Mouse (Mus musculus) limb, embryonic 11.5 days (tissue): ENCODE data around the gene Slc35f3. TPM values are rescaled to one million over a fixed set of nuclear protein-coding genes. Genes with fewer than 3 reads are reported as not detected.

Experiments
- ATAC-seq: fragments of 200-750 bp; cut with Nextera tagmentation; 2 replicates; pipeline ENCODE4 v1.8.0; 2017; ENCODE audit warnings: low read depth; ENCODE audit not compliant: insufficient number of reproducible peaks, low FRiP score, low TSS enrichment
- DNase-seq: peaks from one replicate; pipeline ENCODE4 v3.0.0-alpha.2; 2015; ENCODE audit warnings: low spot score
- H3K27ac ChIP-seq: fragments of 300-500 bp; sonication (generic); replicated peaks from 2 replicates; pipeline ENCODE4 v1.5.1; 2014; ENCODE audit warnings: low read depth, mild to moderate bottlenecking, low read length
- H3K27me3 ChIP-seq: fragments of 300-500 bp; sonication (generic); 2 replicates; pipeline ENCODE4 v1.6.1; 2014; ENCODE audit warnings: mild to moderate bottlenecking, low read length, mixed read lengths; ENCODE audit not compliant: control insufficient read depth, insufficient read depth
- H3K36me3 ChIP-seq: fragments of 300-500 bp; sonication (generic); 2 replicates; pipeline ENCODE4 v1.6.1; 2014; ENCODE audit warnings: mild to moderate bottlenecking, low read length, moderate library complexity, mixed read lengths; ENCODE audit not compliant: control insufficient read depth, insufficient read depth
- H3K4me1 ChIP-seq: fragments of 300-500 bp; sonication (generic); 2 replicates; pipeline ENCODE4 v1.6.1; 2014; ENCODE audit warnings: low read length, mixed read lengths; ENCODE audit not compliant: control insufficient read depth, insufficient read depth
- H3K4me2 ChIP-seq: fragments of 300-500 bp; sonication (generic); 2 replicates; pipeline ENCODE4 v1.6.1; 2014; ENCODE audit warnings: low read depth, mild to moderate bottlenecking, moderate library complexity; ENCODE audit not compliant: severe bottlenecking
- H3K4me3 ChIP-seq: fragments of 300-500 bp; sonication (generic); 2 replicates; pipeline ENCODE4 v1.5.1; 2014; ENCODE audit warnings: low read depth, low read length
- H3K9ac ChIP-seq: fragments of 300-500 bp; sonication (generic); 2 replicates; pipeline ENCODE4 v1.6.1; 2014; ENCODE audit warnings: mild to moderate bottlenecking, low read length
- H3K9me3 ChIP-seq: fragments of 300-500 bp; sonication (generic); 2 replicates; pipeline ENCODE4 v1.6.1; 2016; ENCODE audit warnings: low read length; ENCODE audit not compliant: control insufficient read depth
- WGBS: fragments of 180-500 bp; shearing (Covaris S2); extraction: QIAGEN DNeasy Blood & Tissue Kit; methylation state at CpG from one replicate; pipeline ENCODE4 v1.1.7; 2014; 5-methylcytosine and 5-hydroxymethylcytosine counted together
- polyA plus RNA-seq: library from polyadenylated mRNA; unstranded; fragments of >200 nt; fragmentation: Nextera tagmentation; extraction: Ambion mirVana; gene quantifications from 2 replicates; pipeline ENCODE4 v1.2.1, GENCODE M21; 2014

Slc35f3 gene
- polyA plus RNA-seq, 1 experiment from 2014 or later: not detected

- Histone ChIP-seq H3K36me3 (no peaks in the 10 kb centered on the region), H3K9ac (no peak overlapping the region), H3K9me3 (no peaks in the 10 kb centered on the region), H3K4me2 (no peak overlapping the region), H3K4me3 (no peak overlapping the region), H3K27ac (no peak overlapping the region), H3K27me3 (no peaks in the 10 kb centered on the region), H3K4me1 (no peaks in the 10 kb centered on the region)
- 81% methylated on average over 9 of the region's 9 CpGs for WGBS
- ATAC-seq (no peak), DNase-seq (no peak)
These were observed 8.8 kb downstream of the Slc35f3 start for GRCm38 (mm10) chr8:126307164-126307563.

- ATAC-seq (no peak), DNase-seq (no peak)
- H3K4me1 ChIP-seq: no peaks in the 10 kb centered on the region
- no peak overlapping the region for H3K9ac ChIP-seq
- no peaks in the 10 kb centered on the region for H3K9me3 ChIP-seq
- H3K36me3 ChIP-seq: no peaks in the 10 kb centered on the region
- WGBS: 34% methylated on average over 1 of the region's 1 CpGs
- no peak overlapping the region for H3K4me2 ChIP-seq
- no peak overlapping the region for H3K4me3 ChIP-seq
- no peaks in the 10 kb centered on the region for H3K27me3 ChIP-seq
- no peak overlapping the region for H3K27ac ChIP-seq
These were observed 10.7 kb downstream of the Slc35f3 start for GRCm38 (mm10) chr8:126309015-126309414.

GRCm38 (mm10) chr8:126324931-126325330, 26.6 kb downstream of the Slc35f3 start:
- WGBS: 71% methylated on average over 2 of the region's 2 CpGs

GRCm38 (mm10) chr8:126326136-126326535, 27.8 kb downstream of the Slc35f3 start:
- Histone ChIP-seq H3K9me3 (no peaks in the 10 kb centered on the region), H3K27me3 (no peaks in the 10 kb centered on the region), H3K9ac (no peak overlapping the region), H3K36me3 (no peaks in the 10 kb centered on the region), H3K4me2 (no peak overlapping the region), H3K4me3 (no peak overlapping the region), H3K27ac (no peak overlapping the region), H3K4me1 (no peaks in the 10 kb centered on the region)
- 67% methylated on average over 1 of the region's 1 CpGs for WGBS
- no peak for ATAC-seq
- DNase-seq: no peak

More at GRCm38 (mm10) chr8:126324931-126325330, 26.6 kb downstream of the Slc35f3 start:
- Histone ChIP-seq H3K4me3 (no peak overlapping the region), H3K27me3 (no peaks in the 10 kb centered on the region), H3K4me2 (no peak overlapping the region), H3K9ac (no peak overlapping the region), H3K4me1 (no peaks in the 10 kb centered on the region), H3K36me3 (no peaks in the 10 kb centered on the region), H3K27ac (no peak overlapping the region), H3K9me3 (no peaks in the 10 kb centered on the region)
- ATAC-seq (no peak), DNase-seq (no peak)

GRCm38 (mm10) chr8:126326731-126327130, 28.4 kb downstream of the Slc35f3 start:
- Histone ChIP-seq H3K4me2 (no peak overlapping the region), H3K4me3 (no peak overlapping the region), H3K9ac (no peak overlapping the region), H3K27ac (no peak overlapping the region), H3K36me3 (no peaks in the 10 kb centered on the region), H3K27me3 (no peaks in the 10 kb centered on the region), H3K4me1 (no peaks in the 10 kb centered on the region), H3K9me3 (no peaks in the 10 kb centered on the region)
- 78% methylated on average over 8 of the region's 8 CpGs for WGBS
- ATAC-seq (no peak), DNase-seq (no peak)

- ATAC-seq (no peak), DNase-seq (no peak)
- 65% methylated on average over 5 of the region's 5 CpGs for WGBS
- no peak overlapping the region for H3K27ac ChIP-seq
- H3K4me3 ChIP-seq: no peak overlapping the region
- no peaks in the 10 kb centered on the region for H3K9me3 ChIP-seq
- H3K4me2 ChIP-seq: no peak overlapping the region
- H3K9ac ChIP-seq: no peak overlapping the region
- H3K36me3 ChIP-seq: no peaks in the 10 kb centered on the region
- no peaks in the 10 kb centered on the region for H3K4me1 ChIP-seq
- H3K27me3 ChIP-seq: no peaks in the 10 kb centered on the region
These were observed 29.4 kb downstream of the Slc35f3 start for GRCm38 (mm10) chr8:126327786-126328185.

GRCm38 (mm10) chr8:126338864-126339263, 40.5 kb downstream of the Slc35f3 start:
- H3K36me3 ChIP-seq: no peaks in the 10 kb centered on the region
- no peaks in the 10 kb centered on the region for H3K27me3 ChIP-seq
- DNase-seq: no peak
- no peak overlapping the region for H3K4me3 ChIP-seq
- no peak overlapping the region for H3K4me2 ChIP-seq
- H3K9me3 ChIP-seq: no peaks in the 10 kb centered on the region
- H3K27ac ChIP-seq: no peak overlapping the region
- H3K9ac ChIP-seq: no peak overlapping the region
- WGBS: 88% methylated on average over 2 of the region's 3 CpGs
- no peak for ATAC-seq
- no peaks in the 10 kb centered on the region for H3K4me1 ChIP-seq

GRCm38 (mm10) chr8:126339357-126339756, 41.0 kb downstream of the Slc35f3 start:
- WGBS: 90% methylated on average over 3 of the region's 3 CpGs
- no peaks in the 10 kb centered on the region for H3K4me1 ChIP-seq
- no peak for ATAC-seq

GRCm38 (mm10) chr8:126341200-126341599, 42.8 kb downstream of the Slc35f3 start:
- no peaks in the 10 kb centered on the region for H3K27me3 ChIP-seq
- DNase-seq (no peak), ATAC-seq (no peak)
- no peak overlapping the region for H3K9ac ChIP-seq
- no peaks in the 10 kb centered on the region for H3K9me3 ChIP-seq
- no peaks in the 10 kb centered on the region for H3K4me1 ChIP-seq
- no peak overlapping the region for H3K27ac ChIP-seq
- 36% methylated on average over 1 of the region's 1 CpGs for WGBS
- no peak overlapping the region for H3K4me3 ChIP-seq
- no peaks in the 10 kb centered on the region for H3K36me3 ChIP-seq
- H3K4me2 ChIP-seq: no peak overlapping the region

More at GRCm38 (mm10) chr8:126339357-126339756, 41.0 kb downstream of the Slc35f3 start:
- Histone ChIP-seq H3K9me3 (no peaks in the 10 kb centered on the region), H3K27ac (no peak overlapping the region), H3K9ac (no peak overlapping the region), H3K4me2 (no peak overlapping the region), H3K4me3 (no peak overlapping the region), H3K27me3 (no peaks in the 10 kb centered on the region), H3K36me3 (no peaks in the 10 kb centered on the region)
- no peak for DNase-seq
